30 mouse cellular contexts compared by ENCODE assay signal in the genomic region with DNA sequence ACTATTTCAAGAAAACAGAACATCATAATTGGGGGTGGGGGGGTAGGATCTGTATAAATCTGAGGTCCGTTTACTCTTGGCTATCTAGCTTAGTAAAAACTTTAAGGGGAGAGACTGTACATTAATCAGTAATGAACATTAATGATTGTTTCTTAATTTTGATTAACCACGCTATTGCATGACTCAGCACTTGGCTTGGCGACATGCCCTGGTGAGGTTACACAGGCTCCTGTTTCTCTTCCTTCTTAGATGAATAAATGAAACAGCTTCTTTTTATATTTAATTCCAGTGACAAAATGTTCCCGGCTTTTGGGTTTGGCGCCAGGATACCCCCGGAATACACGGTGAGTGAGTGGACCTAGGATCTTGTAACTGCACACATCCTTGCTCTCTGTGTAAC. TPM values are rescaled to one million over a fixed set of nuclear protein-coding genes. Genes with fewer than 3 reads are reported as not detected.
A peak's percentile ranks its signal among the peaks of the same experiment; 100 is the strongest.
DNase-seq lines count a peak whose midpoint lies in the region; ATAC-seq lines count a peak whose summit lies in the region.
"Had no signal": no experiment of that assay in that cellular context is flagged by ENCODE, and none has a peak within 500 bp of the region (broad histone marks: within the 10 kb centered on the region; RNA-seq: fewer than 3 reads in every experiment).

No protein-coding gene starts in this region.

- 89% methylated on average over 7 of the region's 7 CpGs for WGBS in kidney, embryonic 15.5 days
- 88% methylated on average over 7 of the region's 7 CpGs for WGBS in intestine, embryonic 16.5 days

- no peak overlapping the region for H3K9ac ChIP-seq in kidney, embryonic 15.5 days
- no peak overlapping the region for H3K9ac ChIP-seq in intestine, embryonic 16.5 days (ENCODE audit: low read depth, low read length)
- H3K9ac ChIP-seq: forebrain, embryonic 13.5 days; hindbrain, embryonic 13.5 days; limb, embryonic 15.5 days; liver, embryonic 13.5 days; midbrain, embryonic 12.5 days; neural tube, embryonic 12.5 days had no signal

- H3K9me3 ChIP-seq in kidney, embryonic 15.5 days (replicated peaks) = no peaks in the 10 kb centered on the region
- H3K9me3 ChIP-seq in intestine, embryonic 16.5 days (ENCODE audit: control insufficient read depth, low read length) = no peaks in the 10 kb centered on the region
- H3K9me3 ChIP-seq: forebrain, embryonic 13.5 days; hindbrain, embryonic 13.5 days; limb, embryonic 10.5 days; limb, embryonic 15.5 days; liver, embryonic 13.5 days; midbrain, embryonic 12.5 days; neural tube, embryonic 12.5 days had no signal

- H3K36me3 ChIP-seq in kidney, embryonic 15.5 days = no peaks in the 10 kb centered on the region
- no peaks in the 10 kb centered on the region for H3K36me3 ChIP-seq in intestine, embryonic 16.5 days (ENCODE audit: control insufficient read depth, insufficient read depth, low read length)
- H3K36me3 ChIP-seq: hindbrain, embryonic 13.5 days; limb, embryonic 10.5 days; limb, embryonic 15.5 days; liver, embryonic 13.5 days; midbrain, embryonic 12.5 days; neural tube, embryonic 12.5 days had no signal

- H3K27ac ChIP-seq in kidney, embryonic 15.5 days = no peak overlapping the region
- H3K27ac ChIP-seq in intestine, embryonic 16.5 days (ENCODE audit: low read length) = no peak overlapping the region
- H3K27ac ChIP-seq: forebrain, embryonic 13.5 days; hindbrain, embryonic 13.5 days; limb, embryonic 10.5 days; limb, embryonic 15.5 days; liver, embryonic 13.5 days; midbrain, embryonic 12.5 days; neural tube, embryonic 12.5 days had no signal

- H3K4me3 ChIP-seq in kidney, embryonic 15.5 days (replicated peaks) = no peak overlapping the region
- no peak overlapping the region for H3K4me3 ChIP-seq in intestine, embryonic 16.5 days (ENCODE audit: low read length)
- H3K4me3 ChIP-seq: forebrain, embryonic 13.5 days; hindbrain, embryonic 13.5 days; limb, embryonic 10.5 days; limb, embryonic 15.5 days; liver, embryonic 13.5 days; megakaryocyte, embryonic 14.5 days; midbrain, embryonic 12.5 days; myocyte; neural tube, embryonic 12.5 days had no signal

- no peak overlapping the region for H3K4me2 ChIP-seq in kidney, embryonic 15.5 days
- H3K4me2 ChIP-seq in intestine, embryonic 16.5 days (ENCODE audit: low read depth, low read length) = no peak overlapping the region
- H3K4me2 ChIP-seq: forebrain, embryonic 13.5 days; heart, embryonic 11.5 days; hindbrain, embryonic 13.5 days; limb, embryonic 15.5 days; liver, embryonic 13.5 days; midbrain, embryonic 12.5 days; neural tube, embryonic 12.5 days had no signal

- H3K4me1 ChIP-seq in kidney, embryonic 15.5 days = no peaks in the 10 kb centered on the region
- H3K4me1 ChIP-seq in intestine, embryonic 16.5 days (ENCODE audit: control insufficient read depth, insufficient read depth, low read length) = no peaks in the 10 kb centered on the region
- H3K4me1 ChIP-seq: forebrain, embryonic 13.5 days; hindbrain, embryonic 13.5 days; limb, embryonic 10.5 days; limb, embryonic 15.5 days; liver, embryonic 13.5 days; megakaryocyte, embryonic 14.5 days; midbrain, embryonic 12.5 days; neural tube, embryonic 12.5 days had no signal

- no peak for ATAC-seq in kidney, embryonic 15.5 days (replicated peaks; ENCODE audit: low FRiP score)
- ATAC-seq in CD4-positive, CD25-positive, alpha-beta regulatory T cell, adult 4 months = no peak
- ATAC-seq in intestine, embryonic 16.5 days = no peak
- ATAC-seq: activated CD4-positive, CD25-positive, alpha-beta regulatory T cell, adult 4 months; forebrain, embryonic 13.5 days; lung, postnatal 0 days had no signal

- H3K27me3 ChIP-seq in kidney, embryonic 15.5 days = 0 out of 2 replicates have a peak, but pooled peaks cover 7% of the 10 kb centered on the region
- no peaks in the 10 kb centered on the region for H3K27me3 ChIP-seq in intestine, embryonic 16.5 days (replicated peaks; ENCODE audit: control insufficient read depth, insufficient read depth, low read length)
- H3K27me3 ChIP-seq: forebrain, embryonic 13.5 days; hindbrain, embryonic 13.5 days; limb, embryonic 15.5 days; liver, embryonic 13.5 days; megakaryocyte, embryonic 14.5 days; midbrain, embryonic 12.5 days; neural tube, embryonic 12.5 days had no signal

- DNase-seq in kidney, adult 11 months = peak; percentile 65
- peak; percentile 10 for DNase-seq in layer of hippocampus, adult 9-11 months
- no peak for DNase-seq in layer of hippocampus, postnatal 14 days (ENCODE audit: low spot score in 2 of 2)
- peak; percentile 78 for DNase-seq in kidney, postnatal 25 days
- DNase-seq: adrenal gland, adult 8-10 months; cerebellum, adult 8-10 months; cerebellum, postnatal 25 days; gastrocnemius, postnatal 14 days; heart, postnatal 36 days; liver, embryonic 13.5 days; lung, adult 18-20 months; lung, postnatal 4 days; right cerebral cortex, adult 18-20 months; right cerebral cortex, postnatal 4 days; thymus, adult 2 months; thymus, postnatal 36 days had no signal

RNA-seq across cellular contexts. Expression of gene Mrpl3, which starts 34.9 kb away (rescaled TPM):
- 104 and 107 TPM in 2 replicates for polyA plus RNA-seq in kidney, embryonic 15.5 days (2015; fragmentation: Nextera tagmentation; extraction: Ambion mirVana)
- 10 to 100 TPM; 73.0 to 77.6 TPM for total RNA-seq in layer of hippocampus, postnatal 14 days (2021)
- 10 to 100 TPM; 25.5 to 29.2 TPM for polyA plus RNA-seq in CD4-positive, CD25-positive, alpha-beta regulatory T cell, adult 4 months (2017; shearing (Covaris generic))
- 99.0 and 106 TPM in 2 replicates for polyA plus RNA-seq in intestine, embryonic 16.5 days (2015; fragmentation: Nextera tagmentation; extraction: Ambion mirVana)

Comparison
In these comparisons a context has a peak if more than half of its experiments do, and no peak if none do; other contexts are left out.
1. DNase-seq: peak in kidney, adult 11 months (single experiment), layer of hippocampus, adult 9-11 months (single experiment) and kidney, postnatal 25 days (2 of 2); none in layer of hippocampus, postnatal 14 days (0 of 2).